Mouse (Mus musculus): Measurements from ENCODE around the gene Zbtb45. TPM values are rescaled to one million over a fixed set of nuclear protein-coding genes. Genes with fewer than 3 reads are reported as not detected.
A peak's percentile ranks its signal among the peaks of the same experiment; 100 is the strongest.

The Zbtb45 gene
- polyA plus RNA-seq (2014; fragmentation: Nextera tagmentation; extraction: Ambion mirVana): 25.0 and 25.3 TPM in 2 replicates

- 10% methylated on average over 26 of the region's 26 CpGs for WGBS
- peak within 1 kb of the TSS; percentile 85 for H3K9ac ChIP-seq (ENCODE audit: low read depth, low read length)
- H3K36me3 ChIP-seq (ENCODE audit: control insufficient read depth, insufficient read depth, low read length): peaks cover 6% of the 10 kb centered on the region; the same call in 1 of the 2 replicates
- DNase-seq (ENCODE audit: low spot score) (peak; percentile 46), ATAC-seq (ENCODE audit: low FRiP score) (0 out of 2 replicates have a peak, but pooled peaks have one; percentile 2)
- peaks cover 7% of the 10 kb centered on the region for H3K27me3 ChIP-seq (ENCODE audit: control insufficient read depth, insufficient read depth, low read length)
- H3K4me2 ChIP-seq (replicated peaks; ENCODE audit: low read depth, low read length): peak within 1 kb of the TSS; percentile 78
- no peaks in the 10 kb centered on the region for H3K9me3 ChIP-seq (ENCODE audit: control insufficient read depth, low read length)
- H3K4me3 ChIP-seq (ENCODE audit: low read depth, low read length): peak within 1 kb of the TSS; percentile 64
- peak within 1 kb of the TSS; percentile 94 for H3K27ac ChIP-seq (ENCODE audit: low read depth, low read length)
- H3K4me1 ChIP-seq (replicated peaks; ENCODE audit: control insufficient read depth, insufficient read depth, low read length): peaks cover 2% of the 10 kb centered on the region; the same call in 1 of the 2 replicates
Observed at GRCm38 (mm10) chr7:13010005-13010908, at the start of gene Zbtb45. Gene Zbtb45 (minus strand): TSS chr7:13010034.

GRCm38 (mm10) chr7:13059536-13059935 lies 49.7 kb upstream of the Zbtb45 start:
- H3K27me3 ChIP-seq (ENCODE audit: control insufficient read depth, insufficient read depth, low read length): no peaks in the 10 kb centered on the region
- ATAC-seq (ENCODE audit: low FRiP score): no peak
- no peaks in the 10 kb centered on the region for H3K36me3 ChIP-seq (ENCODE audit: control insufficient read depth, insufficient read depth, low read length)
- no peak overlapping the region for H3K4me2 ChIP-seq (replicated peaks; ENCODE audit: low read depth, low read length)
- no peaks in the 10 kb centered on the region for H3K9me3 ChIP-seq (ENCODE audit: control insufficient read depth, low read length)
- no peak overlapping the region for H3K9ac ChIP-seq (ENCODE audit: low read depth, low read length)
- no peak for DNase-seq (ENCODE audit: low spot score)
- no peaks in the 10 kb centered on the region for H3K4me1 ChIP-seq (replicated peaks; ENCODE audit: control insufficient read depth, insufficient read depth, low read length)
- H3K27ac ChIP-seq (ENCODE audit: low read depth, low read length): no peak overlapping the region
- no peak overlapping the region for H3K4me3 ChIP-seq (ENCODE audit: low read depth, low read length)
- WGBS: 86% methylated on average over 9 of the region's 9 CpGs

DNA sequence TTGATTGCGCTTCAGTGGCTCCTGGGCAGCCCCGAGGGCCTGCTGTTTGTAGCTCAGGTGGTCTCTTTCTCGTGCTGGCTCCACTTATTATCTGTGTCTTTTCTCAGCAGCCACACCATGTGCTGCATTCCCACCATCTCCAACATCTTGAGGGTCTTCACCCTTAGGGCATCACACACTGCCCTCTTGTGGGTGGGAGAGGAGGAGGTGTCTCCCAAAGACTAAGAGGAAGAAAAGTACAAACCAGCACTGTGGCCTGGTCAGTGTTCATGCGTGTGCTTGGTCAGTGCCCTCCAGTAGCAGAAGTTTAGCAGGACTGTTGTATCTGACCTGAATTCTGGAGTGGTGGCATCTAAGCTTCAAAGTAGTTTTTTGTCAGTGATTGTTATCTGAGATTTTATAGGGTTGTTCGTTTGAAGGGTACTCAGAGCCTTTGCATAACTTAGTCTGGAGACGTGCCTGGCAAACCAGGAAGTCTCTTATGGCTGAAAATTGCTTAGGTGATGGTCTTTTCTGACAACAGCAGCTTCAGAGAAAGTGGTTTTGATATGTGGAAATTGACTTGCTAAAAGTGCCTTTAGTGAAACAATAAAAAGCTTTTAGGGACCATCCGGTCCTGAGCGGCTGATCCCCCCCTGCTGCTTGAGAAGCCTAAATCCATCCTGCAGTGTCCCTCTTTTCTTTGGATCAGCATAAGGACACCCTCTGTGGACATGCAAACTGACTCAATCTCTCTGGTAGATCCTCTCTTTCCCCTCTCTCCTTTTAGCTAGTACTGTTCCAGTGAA lies 47.3 kb upstream of the Zbtb45 start:
- no peaks in the 10 kb centered on the region for H3K9me3 ChIP-seq (ENCODE audit: control insufficient read depth, low read length)
- no peak overlapping the region for H3K4me3 ChIP-seq (ENCODE audit: low read depth, low read length)
- H3K36me3 ChIP-seq (ENCODE audit: control insufficient read depth, insufficient read depth, low read length): no peaks in the 10 kb centered on the region
- H3K4me1 ChIP-seq (replicated peaks; ENCODE audit: control insufficient read depth, insufficient read depth, low read length): no peaks in the 10 kb centered on the region
- 65% methylated on average over 8 of the region's 8 CpGs for WGBS
- ATAC-seq (ENCODE audit: low FRiP score): no peak
- no peak overlapping the region for H3K27ac ChIP-seq (ENCODE audit: low read depth, low read length)
- no peak overlapping the region for H3K9ac ChIP-seq (ENCODE audit: low read depth, low read length)
- H3K27me3 ChIP-seq (ENCODE audit: control insufficient read depth, insufficient read depth, low read length): no peaks in the 10 kb centered on the region
- H3K4me2 ChIP-seq (replicated peaks; ENCODE audit: low read depth, low read length): no peak overlapping the region
- DNase-seq (ENCODE audit: low spot score): no peak

DNA sequence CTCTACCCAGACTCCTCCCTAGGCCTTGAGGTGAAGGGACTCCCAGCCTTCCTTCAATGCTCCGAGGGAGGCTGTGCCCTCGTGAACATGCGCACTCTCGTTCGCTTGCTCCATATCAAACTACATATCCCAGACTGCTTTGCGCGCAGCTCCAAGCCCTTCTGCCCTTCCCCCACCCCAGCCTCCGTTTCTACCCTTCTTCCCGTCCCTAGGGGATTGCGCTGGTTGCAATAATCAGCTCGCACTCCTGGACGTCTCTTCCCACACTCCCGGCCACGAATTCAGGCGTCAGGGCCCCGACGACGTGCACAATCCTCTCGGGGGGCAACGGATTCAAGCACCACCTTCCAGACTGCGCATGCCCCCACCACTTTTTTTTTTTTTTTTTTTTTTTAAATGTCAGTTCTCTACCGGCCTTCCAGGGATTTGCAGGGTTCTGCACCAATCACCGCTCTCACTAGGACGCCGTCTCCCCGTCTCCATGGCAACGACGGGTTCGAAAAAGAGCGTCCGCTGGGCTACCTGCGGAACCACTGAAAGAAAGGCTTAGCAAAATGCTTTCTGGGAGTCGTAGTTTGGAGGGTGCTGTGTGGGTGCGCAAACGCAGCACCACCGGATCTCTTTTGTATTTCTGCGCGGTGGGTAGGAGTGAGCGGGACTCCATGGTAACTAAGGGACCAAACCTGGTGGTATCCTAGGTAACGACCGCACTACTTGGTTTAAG lies 44.6 kb upstream of the Zbtb45 start, which contains the start of gene Mzf1:
Gene Mzf1, minus strand, starts transcription at position 478 of the 724 bp plus-strand sequence.
- H3K36me3 ChIP-seq (ENCODE audit: control insufficient read depth, insufficient read depth, low read length): no peaks in the 10 kb centered on the region
- peak within 1 kb of the TSS; percentile 48 for H3K9ac ChIP-seq (ENCODE audit: low read depth, low read length)
- H3K4me2 ChIP-seq (replicated peaks; ENCODE audit: low read depth, low read length): peak within 1 kb of the TSS; percentile 46
- WGBS: 0% methylated on average over 41 of the region's 41 CpGs
- no peaks in the 10 kb centered on the region for H3K27me3 ChIP-seq (ENCODE audit: control insufficient read depth, insufficient read depth, low read length)
- peak within 1 kb of the TSS; percentile 87 for H3K27ac ChIP-seq (ENCODE audit: low read depth, low read length)
- ATAC-seq (ENCODE audit: low FRiP score) (peak; percentile 95), DNase-seq (ENCODE audit: low spot score) (peak; percentile 97)
- no peaks in the 10 kb centered on the region for H3K9me3 ChIP-seq (ENCODE audit: control insufficient read depth, low read length)
- peak within 1 kb of the TSS; percentile 45 for H3K4me3 ChIP-seq (ENCODE audit: low read depth, low read length)
- no peaks in the 10 kb centered on the region for H3K4me1 ChIP-seq (replicated peaks; ENCODE audit: control insufficient read depth, insufficient read depth, low read length)

GRCm38 (mm10) chr7:13053961-13054286 lies 44.1 kb upstream of the Zbtb45 start:
- no peak for ATAC-seq (ENCODE audit: low FRiP score)
- no peaks in the 10 kb centered on the region for H3K9me3 ChIP-seq (ENCODE audit: control insufficient read depth, low read length)
- H3K9ac ChIP-seq (ENCODE audit: low read depth, low read length): peak overlapping the region; percentile 48
- no peak overlapping the region for H3K27ac ChIP-seq (ENCODE audit: low read depth, low read length)
- peak overlapping the region; percentile 45 for H3K4me3 ChIP-seq (ENCODE audit: low read depth, low read length)
- DNase-seq (ENCODE audit: low spot score): no peak
- H3K4me1 ChIP-seq (replicated peaks; ENCODE audit: control insufficient read depth, insufficient read depth, low read length): no peaks in the 10 kb centered on the region
- H3K4me2 ChIP-seq (replicated peaks; ENCODE audit: low read depth, low read length): peak overlapping the region; percentile 41
- 2% methylated on average over 15 of the region's 15 CpGs for WGBS
- H3K27me3 ChIP-seq (ENCODE audit: control insufficient read depth, insufficient read depth, low read length): no peaks in the 10 kb centered on the region
- no peaks in the 10 kb centered on the region for H3K36me3 ChIP-seq (ENCODE audit: control insufficient read depth, insufficient read depth, low read length)

DNA sequence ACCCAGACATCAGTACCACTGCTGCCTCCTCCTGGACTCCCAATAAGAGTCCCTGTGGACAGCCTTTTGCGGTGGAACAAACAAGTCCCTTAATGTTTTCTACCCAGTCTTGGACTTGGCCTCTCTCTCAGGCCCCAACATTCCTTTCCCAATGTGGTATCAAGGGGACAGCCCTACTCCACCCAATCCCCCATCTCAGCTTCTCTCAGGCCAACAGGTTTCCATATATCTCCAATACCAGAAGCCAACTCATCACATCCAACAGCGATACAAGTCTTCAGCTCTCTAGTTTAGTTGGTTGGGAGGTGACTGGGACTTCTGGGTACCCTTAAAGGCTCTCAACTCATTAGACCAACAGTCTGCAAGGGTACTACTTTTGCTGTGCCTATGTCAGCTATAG lies 43.7 kb upstream of the Zbtb45 start:
- DNase-seq (ENCODE audit: low spot score) (no peak), ATAC-seq (ENCODE audit: low FRiP score) (no peak)
- H3K4me3 ChIP-seq (ENCODE audit: low read depth, low read length): peak overlapping the region; percentile 45
- H3K27ac ChIP-seq (ENCODE audit: low read depth, low read length): no peak overlapping the region
- peak overlapping the region; percentile 41 for H3K4me2 ChIP-seq (replicated peaks; ENCODE audit: low read depth, low read length)
- H3K36me3 ChIP-seq (ENCODE audit: control insufficient read depth, insufficient read depth, low read length): no peaks in the 10 kb centered on the region
- no peaks in the 10 kb centered on the region for H3K9me3 ChIP-seq (ENCODE audit: control insufficient read depth, low read length)
- 91% methylated on average over 2 of the region's 2 CpGs for WGBS
- H3K27me3 ChIP-seq (ENCODE audit: control insufficient read depth, insufficient read depth, low read length): no peaks in the 10 kb centered on the region
- H3K4me1 ChIP-seq (replicated peaks; ENCODE audit: control insufficient read depth, insufficient read depth, low read length): no peaks in the 10 kb centered on the region
- no peak overlapping the region for H3K9ac ChIP-seq (ENCODE audit: low read depth, low read length)

GRCm38 (mm10) chr7:13053001-13053400 lies 43.2 kb upstream of the Zbtb45 start:
- H3K4me2 ChIP-seq (replicated peaks; ENCODE audit: low read depth, low read length): no peak overlapping the region
- no peak overlapping the region for H3K4me3 ChIP-seq (ENCODE audit: low read depth, low read length)
- ATAC-seq (ENCODE audit: low FRiP score) (no peak), DNase-seq (ENCODE audit: low spot score) (no peak)
- no peaks in the 10 kb centered on the region for H3K36me3 ChIP-seq (ENCODE audit: control insufficient read depth, insufficient read depth, low read length)
- WGBS: 89% methylated on average over 13 of the region's 13 CpGs
- no peaks in the 10 kb centered on the region for H3K9me3 ChIP-seq (ENCODE audit: control insufficient read depth, low read length)
- H3K27me3 ChIP-seq (ENCODE audit: control insufficient read depth, insufficient read depth, low read length): no peaks in the 10 kb centered on the region
- H3K4me1 ChIP-seq (replicated peaks; ENCODE audit: control insufficient read depth, insufficient read depth, low read length): no peaks in the 10 kb centered on the region
- H3K9ac ChIP-seq (ENCODE audit: low read depth, low read length): no peak overlapping the region
- H3K27ac ChIP-seq (ENCODE audit: low read depth, low read length): no peak overlapping the region

- no peaks in the 10 kb centered on the region for H3K36me3 ChIP-seq (ENCODE audit: control insufficient read depth, insufficient read depth, low read length)
- no peaks in the 10 kb centered on the region for H3K9me3 ChIP-seq (ENCODE audit: control insufficient read depth, low read length)
- peaks cover 8% of the 10 kb centered on the region; the same call in 1 of the 2 replicates for H3K4me1 ChIP-seq (replicated peaks; ENCODE audit: control insufficient read depth, insufficient read depth, low read length)
- DNase-seq (ENCODE audit: low spot score): peak; percentile 76
- H3K4me2 ChIP-seq (replicated peaks; ENCODE audit: low read depth, low read length): no peak overlapping the region
- H3K27me3 ChIP-seq (ENCODE audit: control insufficient read depth, insufficient read depth, low read length): peaks cover 35% of the 10 kb centered on the region
- 13% methylated on average over 2 of the region's 2 CpGs for WGBS
- H3K27ac ChIP-seq (ENCODE audit: low read depth, low read length): no peak overlapping the region
- ATAC-seq (ENCODE audit: low FRiP score): peak; percentile 64
- H3K9ac ChIP-seq (ENCODE audit: low read depth, low read length): no peak overlapping the region
- H3K4me3 ChIP-seq (ENCODE audit: low read depth, low read length): no peak overlapping the region
Observed at GRCm38 (mm10) chr7:13046084-13046483, 36.2 kb upstream of the Zbtb45 start.

All from hindbrain, embryonic 11.5 days (tissue).